Mouse (Mus musculus): ENCODE results near the gene Carm1.

- TF ChIP-seq CTCF (IDR thresholded peaks at IDR 0.05; ENCODE audit: borderline replicate concordance, extremely low read depth, insufficient read depth, insufficient read length) (no peak), POLR2A (IDR thresholded peaks at IDR 0.05; ENCODE audit: borderline replicate concordance, extremely low read depth, insufficient read depth, insufficient read length, poor library complexity, severe bottlenecking) (no peak)
Measured at GRCm38 (mm10) chr9:21567051-21567450, 20.4 kb downstream of the Carm1 start.
